Mouse (Mus musculus): Measurements from ENCODE around the gene Col4a3.

DNA sequence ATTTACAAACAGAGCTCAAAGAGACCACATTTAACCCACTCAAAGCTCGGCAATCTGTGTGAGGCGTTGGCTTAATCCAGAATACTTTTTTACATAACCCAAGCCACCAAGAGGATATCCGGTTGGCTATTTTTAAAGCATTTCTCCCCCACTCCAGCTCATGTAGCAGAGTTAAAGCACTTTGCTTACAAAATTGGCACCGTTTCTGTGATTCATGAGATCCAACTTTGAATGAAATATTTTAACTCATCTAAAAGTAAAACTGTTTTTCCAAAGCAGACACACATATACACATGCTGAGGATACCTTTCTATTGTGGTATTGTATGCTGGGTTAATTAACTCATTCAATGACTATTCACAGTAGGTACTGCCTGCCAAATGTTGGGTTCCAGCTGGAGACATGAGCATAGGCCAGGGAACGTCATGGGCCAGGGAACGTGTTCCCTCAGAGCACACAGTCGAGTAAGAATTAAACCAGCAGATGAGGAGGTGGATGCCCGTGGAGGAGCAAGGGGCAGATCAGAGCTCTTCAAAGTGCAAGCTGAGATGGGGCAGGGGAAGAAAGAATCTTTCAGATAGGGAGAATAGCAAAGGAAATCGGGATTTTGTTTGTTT lies 22.0 kb downstream of the Col4a3 start:
- TF ChIP-seq CTCF (IDR thresholded peaks at IDR 0.05; ENCODE audit: low read depth), result no peak
- TF ChIP-seq EP300 (IDR thresholded peaks at IDR 0.05; ENCODE audit: low read depth), result no peak

Measured in heart, postnatal 0 days (tissue).